ENCODE assay signal across 8 mouse cellular contexts in genomic region chr13:42300567-42300966, GRCm38 (mm10). TPM values are rescaled to one million over a fixed set of nuclear protein-coding genes. Genes with fewer than 3 reads are reported as not detected.
DNase-seq lines count a peak whose midpoint lies in the region; ATAC-seq lines count a peak whose summit lies in the region.

No protein-coding gene starts in this region.

- no peaks in the 10 kb centered on the region for H3K4me1 ChIP-seq in brown adipose tissue, adult 24 weeks (ENCODE audit: control insufficient read depth, insufficient read depth, insufficient read length, low read length)
- H3K4me1 ChIP-seq in forebrain, embryonic 13.5 days = peaks cover 23% of the 10 kb centered on the region
- no peaks in the 10 kb centered on the region for H3K4me1 ChIP-seq in liver, embryonic 16.5 days (ENCODE audit: control insufficient read depth, low read depth, low read length)
- 0 out of 2 replicates have a peak, but pooled peaks cover 5% of the 10 kb centered on the region for H3K4me1 ChIP-seq in neural tube, embryonic 11.5 days (ENCODE audit: control insufficient read depth, insufficient read depth, low read length)

- ATAC-seq in forebrain, embryonic 13.5 days = peak; percentile 46; the same call in 1 of the 2 replicates
- ATAC-seq in liver, embryonic 16.5 days (ENCODE audit: low read depth) = no peak
- no peak for ATAC-seq in neural tube, embryonic 11.5 days (ENCODE audit: insufficient read depth, low FRiP score, low TSS enrichment)

- WGBS in forebrain, embryonic 13.5 days = under 1% methylated on average over 11 of the region's 11 CpGs
- WGBS in liver, embryonic 16.5 days (ENCODE audit: insufficient replicate concordance) = 4% methylated on average over 11 of the region's 11 CpGs
- 8% methylated on average over 11 of the region's 11 CpGs for WGBS in neural tube, embryonic 11.5 days

- no peak overlapping the region for H3K9ac ChIP-seq in forebrain, embryonic 13.5 days
- no peak overlapping the region for H3K9ac ChIP-seq in liver, embryonic 16.5 days (ENCODE audit: low read depth, low read length)
- no peak overlapping the region for H3K9ac ChIP-seq in neural tube, embryonic 11.5 days (ENCODE audit: low read length)

- DNase-seq in CD8-positive naive resting alpha-beta T cell, adult 2 months (ENCODE audit: low read depth in 2 of 2, low spot score in 2 of 2) = peak; percentile 37 to 48
- peak; percentile 53 for DNase-seq in heart, postnatal 25 days (ENCODE audit: low spot score)
- peak; percentile 83 for DNase-seq in layer of hippocampus, adult 11-12 months (ENCODE audit: low spot score)
- DNase-seq in neural tube, embryonic 11.5 days (ENCODE audit: low spot score) = peak; percentile 85
- peak; percentile 66 for DNase-seq in testis, postnatal 14 days (ENCODE audit: low spot score)

- H3K27ac ChIP-seq in brown adipose tissue, adult 24 weeks (replicated peaks; ENCODE audit: low read depth, low read length) = no peak overlapping the region; the same call in 1 of the 2 replicates
- H3K27ac ChIP-seq in forebrain, embryonic 13.5 days = no peak overlapping the region
- H3K27ac ChIP-seq in liver, embryonic 16.5 days (ENCODE audit: low read length) = no peak overlapping the region
- no peak overlapping the region for H3K27ac ChIP-seq in neural tube, embryonic 11.5 days (ENCODE audit: low read depth, low read length)

- peak overlapping the region; percentile 59 for H3K4me3 ChIP-seq in brown adipose tissue, adult 24 weeks (ENCODE audit: insufficient read depth, low read depth, low read length)
- peak overlapping the region; percentile 48 for H3K4me3 ChIP-seq in forebrain, embryonic 13.5 days
- H3K4me3 ChIP-seq in liver, embryonic 16.5 days (ENCODE audit: low read depth, low read length) = no peak overlapping the region
- peak overlapping the region; percentile 43; the same call in 1 of the 2 replicates for H3K4me3 ChIP-seq in neural tube, embryonic 11.5 days (ENCODE audit: low read depth, low read length)

- no peaks in the 10 kb centered on the region for H3K9me3 ChIP-seq in forebrain, embryonic 13.5 days (replicated peaks)
- H3K9me3 ChIP-seq in liver, embryonic 16.5 days (replicated peaks; ENCODE audit: control insufficient read depth, low read length) = no peaks in the 10 kb centered on the region
- no peaks in the 10 kb centered on the region for H3K9me3 ChIP-seq in neural tube, embryonic 11.5 days (ENCODE audit: control insufficient read depth, low read length)

- intact Hi-C loops in heart, postnatal 25 days (cut with DNase I) = loop anchor here (2.0 to 5.0 kb wide), 7 partner anchors 44 to 658 kb away; partner anchors contain the start of gene Hivep1

- H3K27me3 ChIP-seq in forebrain, embryonic 13.5 days = peaks cover 46% of the 10 kb centered on the region
- peaks cover 36% of the 10 kb centered on the region for H3K27me3 ChIP-seq in liver, embryonic 16.5 days (ENCODE audit: control insufficient read depth, insufficient read depth, low read depth, low read length)
- H3K27me3 ChIP-seq in neural tube, embryonic 11.5 days (ENCODE audit: control insufficient read depth, insufficient read depth, low read length) = peaks cover 21% of the 10 kb centered on the region

- H3K36me3 ChIP-seq in forebrain, embryonic 13.5 days (ENCODE audit: poor library complexity, severe bottlenecking) = no peaks in the 10 kb centered on the region
- no peaks in the 10 kb centered on the region for H3K36me3 ChIP-seq in liver, embryonic 16.5 days (ENCODE audit: control insufficient read depth, insufficient read depth)
- H3K36me3 ChIP-seq in neural tube, embryonic 11.5 days (ENCODE audit: control insufficient read depth, insufficient read depth, low read length) = no peaks in the 10 kb centered on the region

- H3K4me2 ChIP-seq in forebrain, embryonic 13.5 days = peak overlapping the region; percentile 84
- peak overlapping the region; percentile 45 for H3K4me2 ChIP-seq in liver, embryonic 16.5 days (ENCODE audit: low read depth, low read length)
- H3K4me2 ChIP-seq in neural tube, embryonic 11.5 days (ENCODE audit: low read depth) = peak overlapping the region; percentile 78

RNA-seq across cellular contexts. Expression of gene Edn1, which starts 0.7 kb away (rescaled TPM):
- polyA plus RNA-seq in brown adipose tissue, adult 24 weeks (2012; ENCODE audit: insufficient read depth, insufficient read length, missing spikeins) = 0.88 and 3.1 TPM in 2 replicates
- 0.82 and 1.1 TPM in 2 replicates for polyA plus RNA-seq in forebrain, embryonic 13.5 days (2015; fragmentation: Nextera tagmentation; extraction: Ambion mirVana)
- 1 to 10 TPM; 4.3 to 4.6 TPM for total RNA-seq in heart, postnatal 25 days (2021)
- 0.44 and 0.45 TPM in 2 replicates for polyA plus RNA-seq in liver, embryonic 16.5 days (2015; fragmentation: Nextera tagmentation; extraction: Ambion mirVana)
- polyA plus RNA-seq in neural tube, embryonic 11.5 days (2014; fragmentation: Nextera tagmentation; extraction: Ambion mirVana) = 0.97 and 1.1 TPM in 2 replicates
